Mouse (Mus musculus) cerebellum, adult 2 months (tissue): ENCODE results near the gene Olfr922. TPM values are rescaled to one million over a fixed set of nuclear protein-coding genes. Genes with fewer than 3 reads are reported as not detected.

Experiments
- DNase-seq, 2 experiments: peaks; one replicate each; pipeline ENCODE4 v3.0.0; 2021
- H3K27ac ChIP-seq: fragments of 200-500 bp; 2 replicates; pipeline ENCODE4 v1.5.1; 2012; ENCODE audit warnings: low read length, control low read depth, inconsistent platforms; ENCODE audit not compliant: insufficient read depth
- H3K27me3 ChIP-seq: fragments of 200-500 bp; 2 replicates; pipeline ENCODE4 v1.6.1; 2012; ENCODE audit warnings: inconsistent platforms, mild to moderate bottlenecking, low read length, moderate library complexity; ENCODE audit not compliant: control insufficient read depth, insufficient read depth
- H3K4me1 ChIP-seq: fragments of 200-500 bp; 2 replicates; pipeline ENCODE4 v1.6.1; 2011; ENCODE audit warnings: low read length; ENCODE audit not compliant: control insufficient read depth, insufficient read depth
- H3K4me3 ChIP-seq: fragments of 200-500 bp; replicated peaks from 2 replicates; pipeline ENCODE3; 2011; ENCODE audit warnings: mild to moderate bottlenecking, low read depth, low read length, control low read depth; ENCODE audit not compliant: insufficient read depth
- CTCF ChIP-seq: fragments of 200-500 bp; IDR thresholded peaks from 2 replicates; pipeline ENCODE4 v1.5.1; 2011; ENCODE audit warnings: low read depth, mild to moderate bottlenecking, control low read depth, low read length, moderate library complexity, borderline replicate concordance; ENCODE audit not compliant: insufficient read depth
- POLR2A ChIP-seq: fragments of 200-500 bp; IDR thresholded peaks from 2 replicates; pipeline ENCODE4 v1.6.1; 2011; ENCODE audit warnings: low read length, control low read depth, borderline replicate concordance; ENCODE audit not compliant: insufficient read depth
- WGBS: fragments of 180-500 bp; shearing (Covaris S2); methylation state at CpG from one replicate; pipeline ENCODE4 v1.1.7; 2018; 5-methylcytosine and 5-hydroxymethylcytosine counted together
- polyA plus RNA-seq: library from polyadenylated mRNA; depleted of rRNA; stranded (reverse); fragments of >200 nt; gene quantifications from 2 replicates; pipeline ENCODE4 v1.2.3, GENCODE M21; 2012; rRNA removed

Olfr922 gene
- 0.52 and 0.57 TPM in 2 replicates for polyA plus RNA-seq

- 60% methylated on average over 2 of the region's 2 CpGs for WGBS
- no peak within 1 kb of the TSS for H3K4me3 ChIP-seq
- TF ChIP-seq POLR2A: no peak
- no peak for TF ChIP-seq CTCF
- H3K4me1 ChIP-seq: no peaks in the 10 kb centered on the region
- no peak for DNase-seq
- H3K27ac ChIP-seq: no peak within 1 kb of the TSS
- H3K27me3 ChIP-seq: no peaks in the 10 kb centered on the region
Measured at GRCm38 (mm10) chr9:38814314-38814713, at the start of gene Olfr922. TSS of gene Olfr922 (plus strand) at chr9:38814614.

GRCm38 (mm10) chr9:38772768-38773167, 41.6 kb upstream of the Olfr922 start, which contains the start of gene Olfr921:
TSS of gene Olfr921 (plus strand) at chr9:38773068.
- no peaks in the 10 kb centered on the region for H3K27me3 ChIP-seq
- H3K4me3 ChIP-seq: no peak within 1 kb of the TSS
- no peaks in the 10 kb centered on the region for H3K4me1 ChIP-seq
- DNase-seq: no peak
- H3K27ac ChIP-seq: no peak within 1 kb of the TSS
- TF ChIP-seq POLR2A (no peak), CTCF (no peak)

- TF ChIP-seq CTCF: no peak
- TF ChIP-seq POLR2A: no peak
- H3K27ac ChIP-seq: no peak overlapping the region
Measured at GRCm38 (mm10) chr9:38792689-38793088, 21.7 kb upstream of the Olfr922 start.

DNA sequence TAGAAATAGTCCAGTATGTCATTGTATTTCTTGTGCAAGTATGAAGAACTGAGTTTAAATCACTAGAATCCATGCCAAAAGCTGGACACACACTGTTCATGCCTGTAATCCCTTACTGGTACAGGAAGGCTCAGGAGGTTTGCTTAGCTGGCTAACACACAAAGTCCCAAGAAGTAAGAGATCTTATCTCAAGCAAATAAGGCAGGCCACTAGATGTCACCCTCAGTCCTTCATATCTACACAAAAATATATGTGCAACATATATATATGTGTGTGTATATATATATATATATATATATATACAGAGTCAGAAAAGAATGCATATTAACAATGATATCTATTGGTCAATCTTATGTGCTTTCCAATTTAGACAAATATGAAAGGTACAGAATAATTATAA, 8.7 kb upstream of the Olfr922 start:
- Histone ChIP-seq H3K4me3 (no peak overlapping the region), H3K27ac (no peak overlapping the region), H3K4me1 (no peaks in the 10 kb centered on the region), H3K27me3 (no peaks in the 10 kb centered on the region)
- DNase-seq: no peak
- TF ChIP-seq CTCF: no peak
- no peak for TF ChIP-seq POLR2A

More at GRCm38 (mm10) chr9:38792689-38793088, 21.7 kb upstream of the Olfr922 start:
- DNase-seq: no peak
- Histone ChIP-seq H3K4me1 (no peaks in the 10 kb centered on the region), H3K27me3 (no peaks in the 10 kb centered on the region), H3K4me3 (no peak overlapping the region)
- 88% methylated on average over 2 of the region's 2 CpGs for WGBS

- Histone ChIP-seq H3K27me3 (no peaks in the 10 kb centered on the region), H3K27ac (no peak overlapping the region), H3K4me3 (no peak overlapping the region), H3K4me1 (no peaks in the 10 kb centered on the region)
- TF ChIP-seq POLR2A (no peak), CTCF (no peak)
- WGBS: 70% methylated on average over 1 of the region's 1 CpGs
- no peak for DNase-seq
Measured at GRCm38 (mm10) chr9:38815458-38815986, 1.1 kb downstream of the Olfr922 start.

GRCm38 (mm10) chr9:38826245-38826644, 11.8 kb downstream of the Olfr922 start, which contains the start of gene Olfr923:
TSS of gene Olfr923 (plus strand) at chr9:38826545.
- no peak within 1 kb of the TSS for H3K4me3 ChIP-seq
- TF ChIP-seq CTCF: no peak
- no peak for TF ChIP-seq POLR2A
- WGBS: 76% methylated on average over 1 of the region's 1 CpGs
- no peak within 1 kb of the TSS for H3K27ac ChIP-seq
- no peaks in the 10 kb centered on the region for H3K4me1 ChIP-seq
- DNase-seq: no peak
- H3K27me3 ChIP-seq: no peaks in the 10 kb centered on the region

- DNase-seq: no peak
- TF ChIP-seq POLR2A (no peak), CTCF (no peak)
- WGBS: 70% methylated on average over 2 of the region's 2 CpGs
- no peaks in the 10 kb centered on the region for H3K27me3 ChIP-seq
- H3K27ac ChIP-seq: no peak overlapping the region
- H3K4me1 ChIP-seq: no peaks in the 10 kb centered on the region
- H3K4me3 ChIP-seq: no peak overlapping the region
Measured at GRCm38 (mm10) chr9:38833027-38833426, 18.6 kb downstream of the Olfr922 start.

GRCm38 (mm10) chr9:38844149-38844548, 29.7 kb downstream of the Olfr922 start, which contains the start of gene Olfr924:
TSS of gene Olfr924 (plus strand) at chr9:38844449.
- TF ChIP-seq CTCF (no peak), POLR2A (no peak)
- 78% methylated on average over 1 of the region's 1 CpGs for WGBS
- no peaks in the 10 kb centered on the region for H3K27me3 ChIP-seq
- no peak within 1 kb of the TSS for H3K4me3 ChIP-seq
- H3K27ac ChIP-seq: no peak within 1 kb of the TSS
- no peak for DNase-seq
- no peaks in the 10 kb centered on the region for H3K4me1 ChIP-seq

- Histone ChIP-seq H3K27me3 (no peaks in the 10 kb centered on the region), H3K4me1 (no peaks in the 10 kb centered on the region), H3K27ac (no peak within 1 kb of the TSS), H3K4me3 (no peak within 1 kb of the TSS)
- no peak for DNase-seq
- TF ChIP-seq POLR2A (no peak), CTCF (no peak)
Measured at GRCm38 (mm10) chr9:38854760-38855159, 40.3 kb downstream of the Olfr922 start, which contains the start of gene Olfr26. TSS of gene Olfr26 (plus strand) at chr9:38855060.

Other genes starting within 250 kb of the Olfr922 start
- not detected in 2 replicates for gene Olfr912, start 234.4 kb upstream of the Olfr922 start, polyA plus RNA-seq
- gene Olfr913, start 221.9 kb upstream of the Olfr922 start, polyA plus RNA-seq: not detected in 2 replicates
- not detected in 2 replicates for gene Olfr914, start 209.5 kb upstream of the Olfr922 start, polyA plus RNA-seq
- not detected in 2 replicates for gene Olfr916, start 154.7 kb upstream of the Olfr922 start, polyA plus RNA-seq
- not detected in 2 replicates for gene Olfr917, start 148.8 kb upstream of the Olfr922 start, polyA plus RNA-seq
- gene Olfr918, start 140.0 kb upstream of the Olfr922 start, polyA plus RNA-seq: not detected in 2 replicates
- gene Olfr919, start 110.9 kb upstream of the Olfr922 start, polyA plus RNA-seq: not detected in 2 replicates
- 8.1 and 8.4 TPM in 2 replicates for gene Vwa5a, start 96.3 kb upstream of the Olfr922 start, polyA plus RNA-seq
- gene Olfr920, start 62.3 kb upstream of the Olfr922 start, polyA plus RNA-seq: 0.20 and 0.24 TPM in 2 replicates
- gene Olfr921, start 41.5 kb upstream of the Olfr922 start, polyA plus RNA-seq: 0.06 and 0.18 TPM in 2 replicates
- gene Olfr923, start 11.9 kb downstream of the Olfr922 start, polyA plus RNA-seq: 0.30 and 0.39 TPM in 2 replicates
- 0.05 TPM in 1 of 2 replicates, not detected in the other for gene Olfr924, start 29.8 kb downstream of the Olfr922 start, polyA plus RNA-seq
- not detected in 2 replicates for gene Olfr26, start 40.4 kb downstream of the Olfr922 start, polyA plus RNA-seq
- 0.10 TPM in 1 of 2 replicates, not detected in the other for gene Olfr926, start 62.5 kb downstream of the Olfr922 start, polyA plus RNA-seq
- gene Olfr930, start 115.2 kb downstream of the Olfr922 start, polyA plus RNA-seq: not detected in 2 replicates
- not detected in 2 replicates for gene Olfr933, start 157.7 kb downstream of the Olfr922 start, polyA plus RNA-seq
- not detected in 2 replicates for gene Olfr934, start 173.7 kb downstream of the Olfr922 start, polyA plus RNA-seq
- gene Olfr935, start 185.1 kb downstream of the Olfr922 start, polyA plus RNA-seq: not detected in 2 replicates
- not detected in 2 replicates for gene Olfr146, start 208.8 kb downstream of the Olfr922 start, polyA plus RNA-seq